Mouse (Mus musculus) ES-Bruce4 (cell line): ENCODE measurements at regions not wholly inside any gene's neighbourhood (a gene's known extent, or its start where the extent isn't known, plus 50 kb on each side); places are given as distances from the start of the nearest gene placed in this dataset.

Source experiments
- EP300 ChIP-seq: IDR thresholded peaks from 2 replicates; pipeline ENCODE4 v1.6.1; 2011; ENCODE audit warnings: low read depth, low read length; ENCODE audit not compliant: insufficient read depth
- POLR2A ChIP-seq: IDR thresholded peaks from one replicate; pipeline ENCODE4 v1.8.1; 2011; ENCODE audit warnings: low read length; ENCODE audit not compliant: insufficient read depth

- TF ChIP-seq EP300, result no peak
- no peak for TF ChIP-seq POLR2A
These were observed 263.8 kb downstream of the Gm49356 start for GRCm38 (mm10) chr15:59152786-59153388.
